Mouse (Mus musculus) gastrocnemius, adult 18-20 months (tissue): ENCODE results near the gene Vmn1r239-ps. TPM values are rescaled to one million over a fixed set of nuclear protein-coding genes. Genes with fewer than 3 reads are reported as not detected.
"Not testable (repeated sequence)": the region's sequence is repeated elsewhere in the genome, so short reads cannot be mapped to it uniquely, and the experiment has no call there.

Experiments
- DNase-seq: peaks from one replicate; pipeline ENCODE4 v3.0.0; 2021; ENCODE audit warnings: low spot score
- long read RNA-seq, 2 experiments: library from polyadenylated mRNA; stranded (forward); transcript quantifications; one replicate each; pipeline ENCODE4 v2.0.0; 2021
- total RNA-seq, 2 experiments: library from RNA; stranded (reverse); gene quantifications; 2 replicates each; pipeline ENCODE4 v1.2.3; 2021

The Vmn1r239-ps gene
- not detected for total RNA-seq
- long read RNA-seq, experiment 1 = 0 reads
- long read RNA-seq, experiment 2 = 0 reads

DNA sequence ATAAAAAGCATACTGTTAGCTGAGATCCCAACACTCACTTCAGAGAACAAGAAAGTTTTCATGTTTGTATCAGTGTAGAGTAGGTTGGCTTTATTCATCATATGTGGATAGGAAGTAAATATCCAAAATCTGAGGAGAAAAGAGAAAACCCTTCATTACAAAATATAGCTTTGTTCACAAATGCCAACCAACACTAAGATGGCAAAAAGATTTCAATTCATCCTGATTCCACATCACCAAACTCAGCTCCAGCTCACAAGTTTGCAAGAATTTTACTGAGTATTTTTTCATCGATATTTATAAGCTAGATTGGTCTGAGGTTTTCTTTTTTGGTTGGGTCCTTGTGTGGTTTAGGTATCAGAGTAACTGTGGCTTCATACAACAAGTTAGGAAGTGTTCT is at the start of gene Vmn1r239-ps:
TSS of gene Vmn1r239-ps (minus strand) at position 101 of the 400 bp plus-strand sequence.
- DNase-seq = not testable (repeated sequence)

DNA sequence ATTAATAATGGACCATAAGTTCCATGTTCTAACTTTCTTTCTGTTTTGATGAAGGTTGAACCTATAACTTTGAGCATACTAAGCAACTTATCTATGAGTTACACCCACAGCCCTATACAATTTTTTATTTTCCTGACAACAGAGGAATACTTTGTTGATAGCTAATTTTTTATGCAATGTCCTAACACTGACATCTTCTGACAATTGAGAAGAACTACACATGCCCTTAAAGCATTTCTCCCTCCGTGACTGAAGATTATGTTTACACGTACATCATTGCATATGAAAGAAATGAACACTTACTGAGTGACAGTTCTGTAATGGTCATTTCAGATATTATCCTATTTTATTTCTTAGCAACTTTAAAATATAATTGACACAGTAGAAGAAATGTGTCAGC is 36.0 kb upstream of the Vmn1r239-ps start:
- DNase-seq = no peak

DNA sequence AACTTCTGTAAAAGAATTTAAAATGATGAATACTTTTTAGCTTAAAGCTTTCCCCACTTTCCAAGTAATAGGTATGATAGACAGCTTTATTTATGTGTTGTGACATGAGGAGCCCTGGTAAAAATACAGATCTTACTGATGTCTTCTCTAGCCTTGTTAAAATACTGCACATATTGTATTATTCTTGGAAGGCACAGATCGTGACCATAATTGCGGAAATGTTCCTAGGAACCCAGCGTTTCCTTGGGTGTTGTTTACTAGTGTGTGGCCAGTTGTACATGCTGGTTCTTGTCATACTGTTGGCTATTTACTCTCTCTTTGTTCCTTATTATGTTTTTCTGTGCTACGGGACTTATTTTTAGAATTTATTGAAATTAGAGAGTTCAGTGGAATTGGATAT is 10.1 kb downstream of the Vmn1r239-ps start:
- DNase-seq = no peak

DNA sequence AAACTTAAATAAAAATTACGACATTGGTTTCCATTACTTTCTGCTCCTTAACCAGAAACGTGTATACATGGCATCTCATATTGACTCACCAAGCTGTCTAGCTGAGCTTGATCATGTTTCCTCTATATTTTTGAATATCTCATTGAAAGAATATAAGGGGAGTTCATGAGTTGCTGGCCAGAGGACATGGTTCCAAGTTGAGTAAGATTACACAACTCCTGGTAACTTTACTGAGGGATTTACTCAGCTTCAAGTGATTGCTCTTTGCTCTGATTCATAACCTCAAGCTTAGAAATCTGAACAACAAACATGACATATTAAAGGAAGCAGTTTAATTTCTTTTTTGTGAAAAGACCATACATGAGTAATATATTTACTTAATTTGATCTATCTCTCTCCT is 18.1 kb downstream of the Vmn1r239-ps start:
- DNase-seq = no peak

DNA sequence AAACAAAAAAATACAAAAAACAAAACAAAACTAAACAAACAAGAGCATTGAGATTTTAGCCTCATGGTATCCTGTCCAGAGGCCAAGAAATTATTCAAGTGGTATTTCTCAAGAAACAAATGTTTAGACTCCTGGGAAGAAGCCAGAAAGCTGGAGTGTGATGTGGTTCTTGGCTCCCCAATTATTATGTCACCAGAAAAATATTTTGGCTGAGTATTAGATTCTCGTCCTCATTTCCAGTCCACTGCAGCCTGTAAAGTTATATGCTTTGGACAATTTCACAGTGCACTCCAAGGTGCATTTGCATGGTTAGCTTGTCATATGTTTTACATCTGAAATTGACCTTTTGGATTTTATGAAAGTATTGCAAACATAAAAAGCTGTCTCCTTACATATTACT is 23.8 kb downstream of the Vmn1r239-ps start:
- DNase-seq = peak; percentile 40

DNA sequence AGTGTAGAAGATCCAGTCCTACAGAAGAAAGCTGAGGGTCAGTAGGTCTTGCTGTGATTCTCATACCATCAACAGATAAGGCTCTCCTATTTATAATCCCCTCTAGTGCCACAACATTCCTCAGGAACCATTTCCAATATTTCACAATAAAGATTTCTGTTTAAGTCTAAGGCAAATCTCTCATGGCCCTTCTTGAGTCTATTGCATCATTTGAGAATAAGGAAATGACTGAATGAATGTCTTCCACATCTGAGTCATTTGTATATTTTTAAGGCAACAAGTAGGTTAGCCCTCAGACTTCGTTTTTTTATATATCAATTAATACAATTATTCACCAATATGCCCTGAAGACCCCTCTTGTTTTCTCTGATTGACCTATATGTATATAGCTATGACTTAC is 24.4 kb downstream of the Vmn1r239-ps start, which contains the start of gene Il13ra2:
TSS of gene Il13ra2 (minus strand) at position 64 of the 400 bp plus-strand sequence.
- DNase-seq = no peak

Other genes with a start within 250 kb of the Vmn1r239-ps start
- gene Il13ra2, start 24.5 kb downstream of the Vmn1r239-ps start, total RNA-seq = not detected
- gene Lrch2, start 100.4 kb upstream of the Vmn1r239-ps start, total RNA-seq = under 1 TPM; 0.37 to 0.59 TPM